Mouse (Mus musculus) limb, embryonic 12.5 days (tissue): Measurements from ENCODE around the gene Abtb1. TPM values are rescaled to one million over a fixed set of nuclear protein-coding genes. Genes with fewer than 3 reads are reported as not detected.

ENCODE experiments used
- ATAC-seq: fragments of 200-750 bp; cut with Nextera tagmentation; 2 replicates; pipeline ENCODE4 v1.8.0; 2017; ENCODE audit warnings: low read depth, moderate TSS enrichment; ENCODE audit not compliant: insufficient number of reproducible peaks, insufficient read depth, low FRiP score, low TSS enrichment
- H3K27ac ChIP-seq: fragments of 300-500 bp; sonication (generic); 2 replicates; pipeline ENCODE4 v1.5.1; 2016; ENCODE audit warnings: mild to moderate bottlenecking, moderate library complexity
- H3K27me3 ChIP-seq: fragments of 300-500 bp; sonication (generic); 2 replicates; pipeline ENCODE4 v1.6.1; 2016; ENCODE audit warnings: mild to moderate bottlenecking, moderate library complexity
- H3K36me3 ChIP-seq: fragments of 300-500 bp; sonication (generic); 2 replicates; pipeline ENCODE4 v1.6.1; 2016; ENCODE audit warnings: mild to moderate bottlenecking, moderate library complexity
- H3K4me1 ChIP-seq: fragments of 300-500 bp; sonication (generic); replicated peaks from 2 replicates; pipeline ENCODE4 v1.6.1; 2016
- H3K4me2 ChIP-seq: fragments of 300-500 bp; sonication (generic); 2 replicates; pipeline ENCODE4 v1.6.1; 2016; ENCODE audit warnings: mild to moderate bottlenecking, moderate library complexity
- H3K4me3 ChIP-seq: fragments of 300-500 bp; sonication (generic); replicated peaks from 2 replicates; pipeline ENCODE4 v1.5.1; 2016; ENCODE audit warnings: mild to moderate bottlenecking
- H3K9ac ChIP-seq: fragments of 300-500 bp; sonication (generic); replicated peaks from 2 replicates; pipeline ENCODE4 v1.6.1; 2016; ENCODE audit warnings: mild to moderate bottlenecking, moderate library complexity
- H3K9me3 ChIP-seq: fragments of 300-500 bp; sonication (generic); 2 replicates; pipeline ENCODE4 v1.6.1; 2016; ENCODE audit warnings: mild to moderate bottlenecking, moderate library complexity
- WGBS: fragments of 180-500 bp; shearing (Covaris S2); methylation state at CpG from one replicate; pipeline ENCODE4 v1.1.7; 2016; 5-methylcytosine and 5-hydroxymethylcytosine counted together
- polyA plus RNA-seq: library from polyadenylated mRNA; unstranded; fragments of >200 nt; fragmentation: Nextera tagmentation; extraction: Ambion mirVana; gene quantifications from 2 replicates; pipeline ENCODE4 v1.2.1, GENCODE M21; 2016

Abtb1 gene
- polyA plus RNA-seq, 1 experiment from 2014 or later, result 24.6 TPM

- H3K4me3 ChIP-seq, result no peak overlapping the region
- no peak overlapping the region for H3K4me2 ChIP-seq
- H3K9me3 ChIP-seq, result no peaks in the 10 kb centered on the region
- H3K4me1 ChIP-seq, result peaks cover 15% of the 10 kb centered on the region
- 81% methylated on average over 7 of the region's 7 CpGs for WGBS
- ATAC-seq, result no peak
- H3K9ac ChIP-seq, result no peak overlapping the region
- H3K27ac ChIP-seq, result no peak overlapping the region
- H3K36me3 ChIP-seq, result no peaks in the 10 kb centered on the region
- H3K27me3 ChIP-seq, result no peaks in the 10 kb centered on the region
These were observed 41.6 kb downstream of the Abtb1 start for GRCm38 (mm10) chr6:88800191-88800590.

- WGBS, result 33% methylated on average over 14 of the region's 14 CpGs
- H3K9ac ChIP-seq, result no peak overlapping the region
- H3K27ac ChIP-seq, result no peak overlapping the region
- H3K4me1 ChIP-seq, result peaks cover 5% of the 10 kb centered on the region
- ATAC-seq, result no peak
- no peak overlapping the region for H3K4me2 ChIP-seq
- no peaks in the 10 kb centered on the region for H3K36me3 ChIP-seq
- no peaks in the 10 kb centered on the region for H3K9me3 ChIP-seq
- no peaks in the 10 kb centered on the region for H3K27me3 ChIP-seq
- no peak overlapping the region for H3K4me3 ChIP-seq
These were observed 47.2 kb downstream of the Abtb1 start for GRCm38 (mm10) chr6:88794561-88794971.

- ATAC-seq, result no peak
- Histone ChIP-seq H3K4me1 (peaks cover 5% of the 10 kb centered on the region), H3K27ac (no peak overlapping the region)
These were observed 47.9 kb downstream of the Abtb1 start for GRCm38 (mm10) chr6:88793872-88794271.

GRCm38 (mm10) chr6:88793243-88793642 is 48.5 kb downstream of the Abtb1 start:
- H3K27ac ChIP-seq, result no peak overlapping the region
- H3K9me3 ChIP-seq, result no peaks in the 10 kb centered on the region
- H3K4me3 ChIP-seq, result no peak overlapping the region
- 27% methylated on average over 2 of the region's 2 CpGs for WGBS
- no peaks in the 10 kb centered on the region for H3K27me3 ChIP-seq
- ATAC-seq, result no peak
- H3K4me1 ChIP-seq, result peaks cover 6% of the 10 kb centered on the region
- H3K4me2 ChIP-seq, result no peak overlapping the region
- H3K36me3 ChIP-seq, result no peaks in the 10 kb centered on the region
- H3K9ac ChIP-seq, result no peak overlapping the region

More at GRCm38 (mm10) chr6:88793872-88794271, 47.9 kb downstream of the Abtb1 start:
- Histone ChIP-seq H3K9ac (no peak overlapping the region), H3K9me3 (no peaks in the 10 kb centered on the region), H3K4me3 (no peak overlapping the region), H3K36me3 (no peaks in the 10 kb centered on the region), H3K4me2 (no peak overlapping the region), H3K27me3 (no peaks in the 10 kb centered on the region)
- WGBS, result 72% methylated on average over 13 of the region's 13 CpGs

- Histone ChIP-seq H3K36me3 (no peaks in the 10 kb centered on the region), H3K27me3 (no peaks in the 10 kb centered on the region), H3K9ac (no peak overlapping the region), H3K4me2 (no peak overlapping the region), H3K4me1 (peaks cover 8% of the 10 kb centered on the region), H3K4me3 (no peak overlapping the region), H3K9me3 (no peaks in the 10 kb centered on the region), H3K27ac (no peak overlapping the region)
- WGBS, result 35% methylated on average over 7 of the region's 7 CpGs
- no peak for ATAC-seq
These were observed 49.6 kb downstream of the Abtb1 start for GRCm38 (mm10) chr6:88792147-88792691.

- H3K9ac ChIP-seq, result no peak overlapping the region
- no peaks in the 10 kb centered on the region for H3K9me3 ChIP-seq
- H3K4me2 ChIP-seq, result no peak overlapping the region
- ATAC-seq, result no peak
- H3K4me1 ChIP-seq, result peaks cover 9% of the 10 kb centered on the region
- H3K4me3 ChIP-seq, result no peak overlapping the region
- no peaks in the 10 kb centered on the region for H3K27me3 ChIP-seq
- WGBS, result 26% methylated on average over 9 of the region's 9 CpGs
- H3K36me3 ChIP-seq, result no peaks in the 10 kb centered on the region
- no peak overlapping the region for H3K27ac ChIP-seq
These were observed 50.5 kb downstream of the Abtb1 start for GRCm38 (mm10) chr6:88791299-88791698.

- no peak for ATAC-seq
- Histone ChIP-seq H3K9me3 (no peaks in the 10 kb centered on the region), H3K4me1 (peaks cover 30% of the 10 kb centered on the region), H3K36me3 (no peaks in the 10 kb centered on the region), H3K4me2 (no peak overlapping the region), H3K4me3 (no peak overlapping the region), H3K27me3 (no peaks in the 10 kb centered on the region), H3K9ac (no peak overlapping the region), H3K27ac (no peak overlapping the region)
- WGBS, result 37% methylated on average over 11 of the region's 11 CpGs
These were observed 53.6 kb downstream of the Abtb1 start for GRCm38 (mm10) chr6:88788219-88788618.

GRCm38 (mm10) chr6:88787496-88787895 is 54.3 kb downstream of the Abtb1 start:
- WGBS, result 67% methylated on average over 14 of the region's 14 CpGs
- Histone ChIP-seq H3K4me3 (no peak overlapping the region), H3K4me1 (peaks cover 30% of the 10 kb centered on the region), H3K4me2 (no peak overlapping the region), H3K27ac (no peak overlapping the region), H3K9me3 (no peaks in the 10 kb centered on the region), H3K36me3 (no peaks in the 10 kb centered on the region), H3K27me3 (no peaks in the 10 kb centered on the region), H3K9ac (no peak overlapping the region)
- ATAC-seq, result no peak

- Histone ChIP-seq H3K4me1 (peaks cover 25% of the 10 kb centered on the region), H3K4me2 (no peak overlapping the region), H3K36me3 (no peaks in the 10 kb centered on the region), H3K9me3 (no peaks in the 10 kb centered on the region), H3K27me3 (0 out of 2 replicates have a peak, but pooled peaks cover 6% of the 10 kb centered on the region), H3K9ac (no peak overlapping the region), H3K27ac (no peak overlapping the region), H3K4me3 (no peak overlapping the region)
- no peak for ATAC-seq
- WGBS, result 81% methylated on average over 15 of the region's 15 CpGs
These were observed 54.9 kb downstream of the Abtb1 start for GRCm38 (mm10) chr6:88786732-88787445.

Other genes with a start within 250 kb of the Abtb1 start
- 0.31 TPM in 1 of 2 replicates, not detected in the other for gene Kbtbd12, start 204.0 kb downstream of the Abtb1 start, polyA plus RNA-seq
- gene Mgll, start 117.6 kb downstream of the Abtb1 start, polyA plus RNA-seq, result 8.0 and 9.4 TPM in 2 replicates
- 93.5 and 97.8 TPM in 2 replicates for gene Podxl2, start 33.1 kb upstream of the Abtb1 start, polyA plus RNA-seq
- gene Mcm2, start 56.8 kb upstream of the Abtb1 start, polyA plus RNA-seq, result 207 and 208 TPM in 2 replicates
- gene Tpra1, start 60.3 kb upstream of the Abtb1 start, polyA plus RNA-seq, result 75.5 and 76.2 TPM in 2 replicates